Mouse (Mus musculus): Measurements from ENCODE around the gene Mettl5.

The Mettl5 gene

DNA sequence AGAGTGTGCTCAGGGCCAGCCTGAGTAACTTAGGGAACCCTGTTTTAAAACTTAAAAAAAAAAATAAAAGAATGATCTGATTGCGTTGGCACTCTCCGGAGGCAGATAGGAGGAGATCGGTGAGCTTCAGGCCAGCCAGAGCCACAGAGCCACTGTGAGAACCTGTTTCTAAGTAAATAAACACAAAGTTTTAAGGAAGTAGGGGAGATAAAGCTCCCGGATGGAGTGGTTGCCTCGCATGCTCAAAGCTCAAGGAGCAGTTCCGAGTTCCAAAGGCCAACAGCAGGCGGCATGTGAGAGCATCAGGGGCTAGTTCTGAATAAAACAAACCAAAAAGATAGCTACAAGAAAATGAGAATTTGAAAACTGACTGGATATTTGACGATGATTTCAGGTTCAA is 29.0 kb downstream of the Mettl5 start:
- no peak for DNase-seq

DNA sequence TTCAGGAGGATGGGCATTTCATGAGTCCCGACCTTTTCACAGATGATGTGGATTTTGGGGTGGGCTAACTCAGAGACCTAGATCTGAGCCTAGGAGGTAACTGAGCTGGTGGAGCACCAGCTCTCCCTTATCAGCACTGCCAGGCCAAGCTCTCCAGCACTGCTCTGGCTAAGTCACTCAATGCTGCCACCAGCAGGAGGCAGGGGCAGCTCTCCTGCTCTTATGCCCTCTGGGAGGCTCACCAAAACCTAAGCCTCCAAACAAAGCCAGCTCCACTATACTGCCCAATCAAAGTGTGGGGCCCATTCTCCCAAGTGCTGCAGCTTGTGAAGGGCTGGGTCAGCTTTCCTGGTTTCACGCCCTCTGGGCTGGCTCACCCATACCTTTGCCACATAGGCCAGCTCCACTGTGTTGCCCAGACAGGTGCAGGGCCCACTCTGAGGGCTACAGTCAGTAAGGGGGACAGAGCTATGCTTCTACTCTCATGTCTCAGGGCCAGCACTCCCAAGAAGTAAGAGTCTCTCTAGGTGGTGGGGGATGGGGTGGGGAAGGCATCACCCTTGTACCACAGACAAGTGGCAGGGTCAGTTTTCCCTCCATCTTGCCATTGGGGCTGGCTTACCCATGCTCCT is 33.9 kb downstream of the Mettl5 start:
- no peak for DNase-seq

DNA sequence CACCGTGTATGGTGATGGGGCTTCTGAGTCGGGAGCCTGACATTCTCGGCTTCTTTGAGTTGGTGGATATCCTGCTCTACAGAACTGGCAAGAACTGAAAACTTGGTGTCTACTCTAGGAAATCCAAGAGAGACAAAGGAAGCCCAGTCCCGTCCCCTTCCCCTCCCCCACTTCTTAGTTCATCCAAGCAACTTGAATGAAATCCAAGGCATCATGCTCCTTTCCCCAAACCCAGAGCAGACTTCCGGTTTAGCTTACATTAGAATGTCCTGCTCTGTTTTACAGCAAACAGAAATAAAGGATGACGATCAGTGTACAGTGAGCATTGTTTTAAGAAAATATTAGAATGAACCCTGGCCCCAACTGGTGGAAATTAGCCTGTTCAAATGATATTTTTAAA is 36.2 kb downstream of the Mettl5 start:
- no peak for DNase-seq

DNA sequence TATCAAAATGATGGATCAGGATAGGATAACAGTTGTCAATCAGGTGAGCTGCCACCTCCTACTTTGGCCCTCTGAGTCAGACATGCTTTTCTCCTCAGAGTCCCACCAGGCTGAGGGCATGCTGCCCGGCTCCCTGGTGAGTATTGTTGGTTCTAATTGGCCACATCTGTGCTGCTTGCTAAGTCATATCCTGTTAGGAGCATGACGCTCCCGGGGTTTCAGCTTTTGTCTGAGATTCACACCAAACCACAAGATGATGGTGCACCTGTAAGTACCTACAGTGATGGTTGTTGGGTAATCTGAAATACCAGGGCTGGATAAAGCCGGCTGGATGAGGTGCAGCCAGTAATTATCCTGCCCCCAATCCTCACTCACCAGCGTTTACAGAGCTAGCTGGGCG is 45.2 kb downstream of the Mettl5 start:
- no peak for DNase-seq

DNA sequence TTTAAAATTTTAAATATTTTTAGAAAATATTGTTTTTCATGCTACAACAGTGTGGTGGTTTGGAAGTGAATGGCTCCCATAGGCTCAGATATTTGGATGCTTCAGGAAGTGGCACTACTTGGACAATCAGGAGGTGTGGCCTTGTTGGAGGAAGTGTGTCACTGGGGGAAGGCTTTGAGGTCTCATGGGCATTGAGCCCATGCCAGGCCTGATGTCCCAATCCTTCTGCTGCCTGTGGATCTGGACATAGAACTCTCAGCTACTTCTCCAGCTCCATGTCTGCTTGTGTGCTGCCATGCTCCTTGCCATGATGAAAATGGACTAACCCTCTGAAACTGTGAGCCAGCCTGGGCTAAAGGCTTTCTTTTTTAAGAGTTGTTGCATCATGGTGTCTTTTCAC is 46.7 kb downstream of the Mettl5 start:
- DNase-seq, result no peak

DNA sequence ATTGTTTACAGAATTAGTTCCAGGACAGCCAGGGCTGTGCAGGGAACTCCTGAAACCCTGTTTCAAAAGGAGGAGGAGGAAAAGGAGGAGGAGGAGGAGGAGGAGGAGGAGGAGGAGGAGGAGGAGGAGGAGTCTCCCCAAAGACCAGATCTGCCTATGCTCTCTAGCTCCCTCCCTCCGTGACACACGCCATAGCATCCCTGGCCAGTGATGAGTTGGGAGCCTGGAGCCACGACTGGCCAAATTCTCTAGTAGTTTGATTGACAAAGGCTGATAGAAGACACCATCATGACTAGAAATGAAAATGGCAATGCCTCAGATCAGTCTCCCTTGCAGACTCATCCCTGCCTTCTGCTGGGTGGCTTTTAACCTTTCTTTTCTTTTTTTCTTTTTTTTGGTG is 47.4 kb downstream of the Mettl5 start:
- DNase-seq, result no peak

DNA sequence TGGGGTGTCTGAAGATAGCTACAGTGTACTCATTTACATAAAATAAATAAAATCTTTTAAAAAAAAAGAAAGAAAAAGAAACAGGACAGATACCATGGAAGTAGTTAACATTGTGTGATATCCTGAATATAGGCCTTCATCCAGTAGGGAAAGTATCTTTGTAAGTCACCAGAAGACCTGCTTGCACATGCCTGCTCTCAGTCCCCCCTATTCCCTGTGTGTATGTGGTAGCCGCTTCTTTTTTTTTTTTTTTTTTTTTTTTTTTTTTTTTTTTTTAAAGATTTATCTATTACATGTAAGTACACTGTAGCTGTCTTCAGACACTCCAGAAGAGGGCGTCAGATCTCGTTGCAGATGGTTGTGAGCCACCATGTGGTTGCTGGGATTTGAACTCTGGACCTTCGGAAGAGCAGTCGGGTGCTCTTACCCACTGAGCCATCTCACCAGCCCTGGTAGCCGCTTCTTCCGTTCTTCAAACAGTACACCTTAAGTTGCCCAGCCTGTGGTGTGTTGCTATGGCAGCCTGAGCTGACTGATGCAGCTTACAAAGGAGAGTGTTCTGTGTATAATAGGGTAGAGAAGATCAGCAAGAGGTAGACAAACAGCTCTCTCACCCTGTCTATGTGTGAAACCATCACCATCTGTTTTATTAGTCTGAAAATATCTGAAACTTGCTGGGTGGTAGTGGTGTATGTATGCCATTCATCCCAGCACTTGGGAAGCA is 48.0 kb downstream of the Mettl5 start:
- no peak for DNase-seq

DNA sequence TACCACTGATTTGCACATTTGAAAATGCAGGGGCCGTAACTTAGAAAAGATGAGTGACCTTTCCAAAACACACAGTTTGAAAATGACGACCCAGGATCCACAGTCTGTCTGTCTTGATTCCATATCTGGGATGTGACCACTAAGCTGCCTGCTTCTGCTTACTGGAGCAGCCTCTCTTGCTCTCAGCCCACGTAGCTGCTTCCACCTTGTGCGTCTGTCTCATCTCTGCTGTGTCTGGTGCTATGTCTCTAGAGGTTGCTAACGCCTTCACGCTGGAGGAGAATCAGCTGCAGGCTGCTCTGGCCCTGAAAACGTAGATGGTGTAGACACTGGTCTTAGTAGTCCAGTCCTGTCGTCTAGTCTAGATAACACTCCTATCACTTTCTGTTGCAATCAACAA is 55.3 kb downstream of the Mettl5 start:
- DNase-seq, result no peak

DNA sequence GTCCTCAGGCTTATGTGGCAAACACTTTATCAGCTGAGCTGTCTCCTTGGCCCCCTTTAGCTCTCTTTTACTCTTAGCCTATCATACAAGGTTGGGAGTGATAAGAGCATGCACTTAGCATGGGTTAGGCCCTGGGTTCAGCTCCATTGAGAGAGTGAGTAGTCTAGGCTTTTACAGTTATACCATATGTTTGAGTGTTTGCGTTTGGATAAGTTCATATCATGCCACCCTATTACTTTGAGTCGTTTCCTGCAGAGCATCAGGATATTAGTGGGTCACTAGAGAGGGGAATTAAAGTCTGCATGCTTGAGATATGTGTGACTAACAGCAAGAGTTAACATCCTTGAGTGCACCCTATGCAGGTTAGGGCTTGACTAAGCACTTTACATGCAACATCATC is 55.7 kb downstream of the Mettl5 start:
- no peak for DNase-seq

DNA sequence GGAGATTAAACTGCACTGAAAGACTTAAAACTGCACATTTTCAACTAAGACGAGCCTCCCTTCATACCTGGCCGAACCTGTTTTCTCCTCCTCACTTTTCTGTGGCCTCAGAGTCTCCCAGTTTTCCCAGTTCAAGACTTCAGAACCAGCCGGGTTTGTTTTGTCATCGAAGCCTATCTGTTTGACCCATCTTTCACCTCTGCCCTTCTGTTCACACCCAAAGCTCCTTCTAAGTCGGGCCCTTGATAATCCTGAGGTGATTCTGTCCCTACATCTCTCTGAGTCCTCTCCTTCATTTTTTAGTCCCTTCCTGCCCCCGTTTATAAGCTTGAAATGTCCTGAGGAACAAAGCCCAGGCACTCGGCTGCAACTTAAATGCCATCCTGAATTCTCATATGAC is 57.4 kb downstream of the Mettl5 start:
- DNase-seq, result no peak

DNA sequence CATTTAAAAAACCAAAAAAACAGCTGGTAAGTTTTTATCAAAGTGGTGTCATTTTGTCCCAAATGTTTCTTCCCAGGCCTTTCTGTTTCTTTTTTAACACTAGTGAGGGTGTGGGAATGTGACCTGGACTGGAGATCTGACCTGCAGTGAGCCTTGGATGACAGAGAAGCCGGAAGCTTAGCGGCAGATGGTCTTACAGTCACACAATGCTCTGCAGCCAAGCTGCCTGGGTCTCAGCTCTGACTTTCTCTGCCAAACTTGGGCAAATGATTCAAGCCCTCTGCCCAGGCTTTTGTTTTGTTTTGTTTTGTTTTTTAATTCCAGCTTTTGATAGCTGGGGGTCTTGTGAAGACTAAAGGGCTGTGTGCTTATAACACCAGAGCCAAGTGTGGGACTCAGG is 59.0 kb downstream of the Mettl5 start:
- no peak for DNase-seq

DNA sequence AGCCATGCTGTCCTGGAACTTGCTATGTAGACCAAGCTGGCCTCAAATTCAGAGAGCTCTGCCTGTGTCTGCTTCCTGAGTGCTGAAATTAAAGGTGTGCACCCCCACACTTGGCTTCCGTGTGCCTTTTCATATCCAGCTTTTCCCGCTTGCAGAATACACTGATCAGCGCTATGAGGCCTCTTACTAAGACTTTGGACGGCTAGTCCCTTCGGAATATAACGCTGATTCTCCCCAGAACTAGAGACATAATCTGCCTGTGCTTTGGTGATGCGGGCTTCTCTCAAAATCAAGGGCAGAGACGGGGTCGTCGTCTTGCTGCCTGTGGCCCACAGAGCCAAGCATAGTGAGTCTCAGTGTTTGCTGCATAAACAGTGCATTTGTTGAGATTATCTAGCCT is 59.5 kb downstream of the Mettl5 start:
- DNase-seq, result no peak

DNA sequence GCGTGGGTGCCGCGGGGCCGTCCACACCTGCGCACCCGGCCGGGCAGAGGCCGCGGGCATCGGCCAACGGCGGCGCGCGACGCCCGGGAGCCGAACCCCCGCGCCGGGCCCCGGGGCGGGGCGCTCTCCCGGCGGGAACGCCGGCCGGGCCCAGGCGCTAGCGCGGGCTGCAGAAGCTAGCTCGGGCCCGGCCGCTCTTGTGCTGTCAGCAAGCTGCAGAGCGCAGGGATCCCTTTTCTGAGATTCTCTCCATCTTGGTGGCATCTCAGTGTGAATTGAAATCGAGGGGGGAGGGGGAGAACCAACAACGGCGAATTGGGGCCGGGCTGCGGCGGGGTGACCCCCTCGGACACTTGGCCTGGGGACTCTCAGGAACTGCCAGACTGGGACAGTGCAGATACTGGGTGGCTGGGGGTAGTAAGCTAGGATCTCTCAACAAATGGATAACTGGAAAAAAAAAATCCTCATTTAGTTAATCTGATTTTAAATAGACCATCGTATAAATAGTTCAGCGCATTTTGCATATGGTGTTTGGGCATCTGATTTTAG is 62.2 kb downstream of the Mettl5 start:
- peak in 1 of 2 experiments; percentile 10 for DNase-seq

DNA sequence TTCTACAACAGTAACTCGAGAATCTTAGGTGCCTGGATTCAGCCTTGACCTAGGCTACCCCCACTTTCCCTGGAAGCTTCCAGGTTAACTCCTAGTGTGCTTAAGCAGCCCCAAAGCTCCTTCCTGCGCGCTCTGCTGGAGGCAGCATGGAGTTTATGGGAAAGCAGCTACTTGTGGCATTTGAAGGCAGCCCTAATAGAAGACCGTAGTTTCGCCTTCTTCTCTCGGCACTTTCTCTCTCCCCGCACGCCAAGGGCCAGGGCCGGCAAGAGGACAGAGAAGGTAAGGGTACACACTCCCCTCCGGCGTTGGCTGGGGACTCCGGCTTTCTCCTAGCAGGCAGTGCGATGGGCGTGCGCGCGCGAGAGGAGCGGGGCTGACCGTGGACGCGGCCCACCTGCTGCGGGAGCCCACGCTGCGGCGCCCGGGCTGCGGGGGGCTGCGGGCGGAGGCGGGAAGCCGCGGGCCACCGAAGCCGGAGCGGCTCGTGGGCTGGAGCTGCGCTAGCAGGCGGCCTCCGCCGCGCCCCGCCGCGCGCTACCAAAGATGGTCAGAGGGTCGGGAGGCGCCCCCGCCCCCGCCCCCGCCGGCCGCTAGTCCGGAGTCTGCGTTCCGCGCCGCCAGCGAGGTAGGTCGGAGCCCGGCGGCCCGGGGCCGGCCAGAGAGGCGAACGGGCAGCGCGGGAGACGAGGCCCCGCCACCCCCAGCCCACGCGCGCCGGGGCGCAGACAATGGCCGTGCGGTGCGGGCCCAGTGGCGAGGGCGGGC is 62.9 kb downstream of the Mettl5 start:
- DNase-seq, result no peak

DNA sequence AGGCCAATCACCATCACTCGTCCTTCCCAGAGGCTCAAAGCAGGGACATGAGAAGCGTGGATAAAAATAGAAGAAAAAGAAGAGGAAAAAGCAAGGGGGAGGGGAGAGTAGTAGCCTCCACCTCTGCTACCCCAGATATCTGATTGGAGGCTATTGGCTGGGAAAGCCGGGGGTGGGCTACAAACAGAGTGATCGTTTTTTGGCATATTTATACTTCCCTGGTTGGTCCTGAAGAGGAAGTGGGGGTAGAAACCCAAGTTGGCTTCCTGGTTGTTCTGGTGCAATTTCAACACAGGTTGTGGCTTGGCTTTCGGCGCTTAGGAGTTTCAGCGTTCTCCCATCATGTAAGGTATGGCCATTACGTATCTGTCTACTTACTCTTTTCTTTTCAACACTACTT is 63.7 kb downstream of the Mettl5 start, which contains the start of gene Klhl23:
Klhl23 (plus strand) TSS at position 234 of the 400 bp plus-strand sequence.
- no peak for DNase-seq
